Mouse (Mus musculus) megakaryocyte, adult 5-6 weeks (primary cell): ENCODE measurements around the gene Tspan11. TPM values are rescaled to one million over a fixed set of nuclear protein-coding genes. Genes with fewer than 3 reads are reported as not detected.

Source experiments
- ATAC-seq: 2 replicates; pipeline ENCODE4 v1.8.0; 2016; ENCODE audit warnings: mild to moderate bottlenecking, inconsistent platforms; ENCODE audit not compliant: poor library complexity, severe bottlenecking
- total RNA-seq, 2 experiments: library from RNA; stranded (forward) in 1 of 2; stranded (reverse) in 1 of 2; fragments of 153-499, 151-499 nt in 1 of 2; fragments of 221-1000, 200-1000 nt in 1 of 2; gene quantifications; 2 replicates each; pipeline versions ENCODE4 v1.2.3 to v1.2.4; 2015 to 2017

Gene Tspan11
- total RNA-seq, 2 experiments from 2014 or later: not detected

DNA sequence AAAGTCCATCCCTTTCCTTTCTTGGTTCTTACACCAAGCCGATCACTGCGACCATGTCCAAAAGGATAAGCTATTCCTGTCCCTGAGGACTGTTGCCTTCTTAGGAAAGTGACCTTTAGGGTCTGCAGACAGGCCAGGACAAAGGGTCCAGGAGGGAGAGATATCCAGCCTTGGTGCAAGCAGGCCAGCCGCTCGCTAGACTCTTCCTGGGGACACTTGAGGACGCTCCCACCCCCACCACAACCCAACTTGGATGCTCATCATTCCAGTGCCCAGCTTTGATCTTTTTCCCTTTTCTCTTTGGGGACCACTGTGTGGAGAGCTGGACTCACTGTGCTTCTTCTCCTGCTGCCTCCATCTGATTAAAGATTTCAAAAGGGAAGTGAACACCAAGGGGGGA lies 41.3 kb downstream of the Tspan11 start:
- no peak for ATAC-seq

DNA sequence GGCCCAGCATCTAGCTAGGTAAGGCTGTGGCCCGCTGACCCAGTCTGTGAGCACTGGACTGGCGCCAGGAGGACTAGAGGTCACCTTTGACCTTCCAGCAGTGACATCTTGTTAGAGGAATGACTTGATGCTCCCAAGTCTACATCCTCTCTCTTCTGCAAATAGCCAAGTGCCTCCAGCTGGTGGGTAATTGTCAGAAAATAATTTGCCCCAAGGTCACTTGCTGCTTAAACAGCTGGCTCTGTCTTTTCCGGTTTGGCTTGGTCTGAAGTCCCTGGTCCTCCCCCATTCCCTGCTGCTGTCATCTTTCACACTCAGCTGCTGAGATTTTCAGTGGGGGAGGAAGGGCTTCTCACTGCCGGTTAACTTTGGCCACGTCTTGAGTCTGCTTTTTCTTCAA lies 45.3 kb downstream of the Tspan11 start:
- no peak for ATAC-seq

DNA sequence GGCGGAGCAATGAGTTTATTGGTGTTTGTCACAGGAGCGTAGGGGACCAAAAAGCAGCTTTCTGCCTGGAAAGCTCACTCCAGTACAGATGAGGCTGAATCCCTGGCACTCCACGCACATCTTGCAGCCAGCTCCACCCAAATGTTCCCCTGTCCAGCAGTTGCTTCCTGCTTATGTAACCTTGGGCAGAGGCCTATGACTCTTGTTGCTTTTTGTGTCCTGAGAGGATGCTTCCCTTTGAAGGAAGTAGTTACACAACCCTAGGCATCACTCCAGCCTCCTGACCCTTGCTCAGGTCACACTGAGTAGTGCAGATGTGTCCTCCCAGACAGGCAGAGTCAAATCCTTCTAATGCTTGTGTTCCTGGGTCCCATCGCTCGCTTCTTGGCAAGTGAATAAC lies 46.5 kb downstream of the Tspan11 start:
- no peak for ATAC-seq

DNA sequence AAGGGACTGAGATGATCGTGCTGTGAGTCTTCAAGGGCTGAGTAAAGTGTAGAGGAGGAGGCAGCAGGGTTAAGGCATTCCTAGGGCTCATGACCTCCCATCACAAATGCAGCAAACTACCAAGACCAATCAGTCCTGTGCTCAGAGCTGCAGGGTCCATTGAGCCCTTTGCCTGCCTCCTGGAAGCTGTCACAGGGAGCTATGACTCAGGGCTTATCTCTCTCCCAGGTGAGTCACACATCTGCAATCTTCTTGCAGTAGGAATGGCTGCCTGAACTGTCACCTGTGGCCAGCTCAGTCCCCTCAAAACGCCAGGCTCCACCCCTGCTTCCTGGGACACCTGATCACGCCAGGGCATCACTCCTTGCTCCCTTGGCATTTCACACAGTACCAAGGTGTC lies 47.7 kb downstream of the Tspan11 start:
- no peak for ATAC-seq

DNA sequence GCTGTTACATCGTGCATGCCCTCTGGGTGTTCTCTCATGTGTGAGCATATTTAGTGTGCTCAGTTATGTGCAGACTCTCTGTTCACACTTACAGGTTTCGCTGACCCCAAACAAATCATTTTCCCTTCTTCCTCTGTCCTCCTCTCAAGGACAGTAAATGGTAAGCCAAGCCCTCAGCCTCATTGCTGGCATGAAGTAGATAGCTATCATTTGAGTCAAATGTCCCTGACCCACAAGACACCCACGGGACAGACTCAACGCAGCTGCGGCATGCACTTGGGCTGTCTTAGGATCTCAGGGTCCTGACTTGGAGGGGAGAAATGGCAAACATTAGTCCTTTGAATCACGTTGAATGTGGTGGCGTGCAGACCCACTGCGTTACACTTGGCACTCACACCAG lies 55.0 kb downstream of the Tspan11 start:
- no peak for ATAC-seq

DNA sequence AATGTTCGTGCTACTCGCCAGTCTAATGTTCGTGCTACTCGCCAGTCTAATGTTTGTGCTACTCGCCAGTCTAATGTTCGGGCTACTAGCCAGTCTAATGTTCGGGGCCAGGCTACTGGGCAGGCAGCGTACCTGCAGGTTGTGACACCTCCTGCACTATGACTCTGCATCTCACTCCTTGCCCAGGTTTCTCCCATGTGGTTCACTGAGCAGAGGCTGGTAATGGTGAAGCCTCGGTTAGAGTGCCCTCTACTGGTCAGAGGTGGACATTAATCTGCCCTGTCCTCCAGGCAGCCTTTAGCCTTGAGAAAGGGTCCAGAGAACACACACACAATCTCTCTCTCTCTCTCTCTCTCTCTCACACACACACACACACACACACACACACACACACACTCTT lies 58.3 kb downstream of the Tspan11 start:
- ATAC-seq: peak; percentile 67

DNA sequence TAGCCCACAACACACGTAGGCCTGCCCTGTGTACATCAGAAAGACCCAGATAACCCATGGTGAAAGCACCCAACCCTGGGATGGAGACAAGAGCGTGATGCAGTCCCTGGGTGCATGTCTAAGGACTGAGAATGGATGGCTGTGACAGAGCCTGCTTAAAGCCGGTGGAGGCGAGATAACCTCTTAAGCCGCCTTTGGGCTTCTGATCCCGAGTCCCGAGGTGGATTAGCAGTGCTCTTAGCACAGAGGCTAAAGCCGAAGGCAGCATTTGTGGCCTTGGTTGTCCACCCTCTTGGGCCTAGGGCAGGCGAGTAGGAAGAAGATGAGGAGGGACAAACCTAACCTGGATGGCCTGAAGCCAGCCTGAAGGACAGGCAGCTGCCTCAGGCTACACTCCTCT lies 61.3 kb downstream of the Tspan11 start:
- no peak for ATAC-seq

DNA sequence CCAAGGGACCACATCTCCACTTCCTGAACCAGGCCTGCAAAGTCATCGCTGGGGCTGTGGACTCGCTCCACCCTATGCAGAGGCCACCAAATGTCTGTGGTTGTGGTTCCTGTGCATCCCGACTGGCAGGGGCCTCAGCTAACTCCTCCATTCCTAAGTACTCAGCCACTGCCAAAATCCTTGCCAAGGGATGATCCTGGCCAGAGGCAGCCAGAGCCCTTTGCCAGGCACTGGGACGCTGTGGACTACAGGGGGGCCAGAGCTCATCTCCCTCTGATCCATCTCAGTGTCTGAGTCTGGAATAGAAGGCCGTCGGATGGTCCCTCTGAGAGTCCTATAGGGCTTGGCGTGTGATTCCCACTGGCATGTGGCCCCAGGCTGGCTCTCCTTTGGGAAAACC lies 62.5 kb downstream of the Tspan11 start:
- ATAC-seq: no peak

DNA sequence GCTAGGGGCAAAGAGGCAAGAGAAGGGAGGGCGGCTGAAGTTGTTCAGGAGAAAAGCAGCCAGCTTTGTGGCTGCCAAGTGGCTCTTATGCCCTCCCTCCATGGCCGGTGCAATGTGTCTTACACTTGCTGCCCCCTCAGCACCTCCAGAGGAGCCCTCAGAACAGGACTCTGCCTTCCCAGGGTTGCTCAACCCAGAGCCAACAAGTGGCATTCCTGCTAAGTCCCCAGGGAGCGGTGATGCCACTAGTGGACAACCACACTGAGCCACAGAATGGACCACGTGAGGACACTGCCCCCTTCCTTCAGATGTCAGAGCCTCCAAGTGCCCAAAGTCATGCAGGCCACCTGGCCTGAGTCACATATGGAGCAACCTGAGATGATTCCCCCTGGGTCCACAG lies 65.7 kb downstream of the Tspan11 start:
- ATAC-seq: no peak

DNA sequence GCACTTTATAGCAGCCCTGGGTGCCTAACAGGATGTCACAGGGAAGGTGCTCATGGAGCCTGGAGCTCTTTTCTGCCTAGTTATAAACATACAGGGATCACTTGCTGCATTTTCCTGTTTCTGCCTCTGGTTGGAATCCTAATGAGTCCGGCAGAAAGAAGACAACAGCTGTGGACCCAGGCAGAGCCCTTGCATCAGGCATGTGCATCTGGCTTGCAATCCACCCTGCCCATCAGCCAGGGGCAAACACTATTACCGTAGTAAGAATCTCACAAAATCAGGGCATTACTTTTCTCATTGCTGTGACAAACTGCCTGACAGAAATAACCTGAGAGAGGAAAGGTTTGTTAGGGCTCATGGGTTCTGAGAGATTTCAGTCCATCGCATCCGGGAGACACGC lies 68.8 kb downstream of the Tspan11 start:
- ATAC-seq: no peak

DNA sequence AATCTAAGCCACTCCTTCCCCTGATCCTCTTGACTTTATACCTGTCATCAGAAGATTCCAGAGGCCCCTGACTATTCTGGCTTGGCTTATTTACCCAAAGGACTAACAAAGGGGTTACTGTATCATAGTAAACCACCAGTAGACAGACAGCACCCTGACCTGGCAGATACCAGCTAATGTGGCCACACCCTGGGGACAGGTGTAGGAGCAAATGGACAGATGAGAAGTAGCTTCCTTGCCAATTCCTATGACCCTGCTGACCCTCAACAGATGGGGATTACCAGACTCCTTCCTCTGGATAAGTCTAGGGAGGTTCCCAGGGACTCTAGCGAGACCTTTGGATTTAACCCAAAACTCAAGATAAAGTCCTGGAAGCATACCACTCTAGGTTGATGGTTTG lies 72.8 kb downstream of the Tspan11 start:
- no peak for ATAC-seq

DNA sequence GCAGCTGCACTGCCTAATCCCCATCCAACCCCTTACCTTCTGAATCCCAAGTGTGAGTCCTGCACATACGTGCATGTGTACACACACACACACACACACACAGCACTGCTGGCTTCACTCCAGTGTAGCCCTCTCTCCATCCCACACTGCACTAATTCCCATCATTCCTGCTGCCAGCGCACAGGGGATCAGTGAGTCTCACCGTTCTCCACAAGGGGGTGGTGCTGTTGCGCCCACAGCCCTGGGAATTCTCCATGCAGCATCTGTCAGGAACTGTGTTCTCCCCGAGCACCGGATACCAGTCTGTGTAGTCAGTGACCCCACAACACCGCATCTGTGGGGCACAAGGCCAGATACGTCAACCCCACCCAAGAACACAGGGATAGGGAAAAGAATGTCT lies 78.1 kb downstream of the Tspan11 start:
- ATAC-seq: no peak

DNA sequence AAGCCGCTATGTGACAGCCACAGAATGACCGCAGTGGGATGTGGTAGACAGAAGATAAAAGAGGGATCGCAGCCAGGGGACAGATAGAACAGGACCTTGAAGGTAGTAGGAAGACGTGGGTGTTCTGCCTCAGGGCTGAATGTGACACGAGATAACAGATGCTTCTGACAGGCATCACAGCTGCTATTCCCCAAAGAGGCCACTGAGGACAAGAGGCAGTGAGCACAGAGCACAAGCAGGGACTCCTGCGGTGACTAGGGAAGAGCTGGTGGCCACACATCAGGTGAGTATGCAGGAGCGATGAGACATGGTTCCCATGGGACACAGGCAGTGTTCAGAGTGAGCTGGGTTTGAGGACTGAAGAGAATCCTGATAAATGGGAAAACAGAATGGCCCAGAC lies 82.3 kb downstream of the Tspan11 start:
- ATAC-seq: 0 out of 2 replicates have a peak, but pooled peaks have one; percentile 6

DNA sequence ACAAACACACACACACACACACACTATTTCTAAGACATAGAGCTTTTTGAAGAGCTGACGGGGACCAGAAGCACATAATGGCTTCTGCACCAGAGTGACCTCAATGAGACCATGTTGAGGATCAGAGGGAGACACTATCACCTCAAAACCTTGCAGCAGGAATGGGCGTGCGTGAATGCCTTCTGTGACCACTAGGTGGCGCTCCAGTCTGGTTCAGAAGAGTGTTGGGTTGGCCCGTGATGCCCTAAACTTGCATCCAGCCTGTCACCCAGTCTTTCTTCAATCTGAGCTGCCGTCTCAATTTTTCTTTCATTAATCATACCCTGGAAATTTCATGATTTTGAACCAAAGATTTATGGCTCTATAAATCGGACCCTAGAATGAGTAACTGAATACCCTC lies 82.7 kb downstream of the Tspan11 start:
- ATAC-seq: peak; percentile 62

DNA sequence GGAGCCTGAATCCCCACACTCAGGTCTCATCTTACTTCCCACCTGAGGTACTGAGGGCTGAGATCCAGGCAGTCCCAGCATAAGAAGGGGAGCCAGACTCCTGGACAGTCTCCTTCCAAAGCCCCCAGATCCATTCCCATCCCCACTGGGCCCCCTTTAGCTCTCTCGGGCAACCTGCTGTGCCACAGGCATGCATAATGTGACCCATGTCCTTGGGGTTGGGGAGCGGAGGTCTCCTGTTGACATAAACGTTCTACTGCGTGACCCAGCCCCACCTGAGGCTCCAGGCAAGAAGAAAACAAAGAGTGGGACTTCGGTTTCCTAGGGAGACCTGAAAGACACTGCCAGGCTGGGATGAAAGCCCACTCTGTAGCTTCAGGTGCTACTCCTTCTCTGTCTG lies 83.5 kb downstream of the Tspan11 start:
- no peak for ATAC-seq

DNA sequence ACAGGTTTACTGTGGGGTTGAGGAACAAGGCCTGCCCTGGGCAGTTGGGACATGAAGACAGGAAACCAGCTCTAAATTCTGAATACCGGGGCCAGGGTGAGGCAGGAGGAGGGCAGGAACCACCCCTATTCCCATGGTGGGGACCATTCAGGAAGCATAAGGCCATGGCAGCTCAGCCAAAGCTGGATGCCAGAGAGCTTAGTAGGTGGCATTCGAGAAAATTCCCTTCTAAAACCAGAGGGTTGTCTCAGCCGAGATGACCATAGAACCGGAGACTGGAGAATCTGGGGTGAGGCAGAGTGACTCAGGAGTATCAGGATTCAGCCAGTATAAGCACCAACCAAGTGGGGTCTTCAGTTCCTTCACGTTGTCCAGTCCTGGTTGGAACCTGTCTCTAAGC lies 84.5 kb downstream of the Tspan11 start:
- ATAC-seq: no peak

DNA sequence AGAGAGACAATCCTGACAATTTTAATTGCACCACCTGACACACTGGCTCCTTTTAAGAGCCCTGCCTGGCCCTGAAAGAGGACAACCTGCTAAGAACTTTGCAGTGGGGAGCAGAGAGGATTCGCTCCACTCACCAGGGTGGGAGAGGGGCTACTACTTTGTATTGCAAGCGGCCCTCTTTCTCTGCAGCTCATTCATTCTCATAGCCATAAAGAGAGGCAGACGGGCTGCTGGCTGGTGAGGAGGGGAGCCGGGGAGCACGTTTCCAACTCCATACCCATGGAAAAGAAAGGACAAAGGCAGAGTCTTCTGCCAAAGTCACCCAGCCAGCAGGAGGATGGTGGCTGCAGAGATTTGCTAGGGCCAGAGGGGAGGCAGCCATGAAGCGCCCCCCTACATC lies 86.2 kb downstream of the Tspan11 start:
- no peak for ATAC-seq

DNA sequence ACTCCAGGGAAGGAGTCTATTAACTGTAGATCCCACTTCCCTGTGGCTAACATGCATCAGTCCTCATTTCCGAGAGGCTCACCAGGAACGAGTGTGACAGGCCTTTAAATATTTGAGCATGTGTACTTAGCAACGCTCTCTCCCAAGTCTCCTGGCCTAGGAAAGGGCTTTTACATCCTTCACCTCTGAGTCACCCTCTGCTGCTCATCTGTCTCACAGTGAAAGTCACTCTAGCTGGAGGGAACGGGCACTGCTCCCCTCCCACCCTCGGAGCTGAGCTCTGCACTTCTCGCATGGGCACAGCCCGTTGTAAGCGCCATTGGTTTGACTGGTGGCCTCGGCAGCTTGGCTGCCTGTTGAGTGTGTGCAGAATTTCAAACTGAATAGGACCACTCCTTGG lies 86.6 kb downstream of the Tspan11 start:
- no peak for ATAC-seq

DNA sequence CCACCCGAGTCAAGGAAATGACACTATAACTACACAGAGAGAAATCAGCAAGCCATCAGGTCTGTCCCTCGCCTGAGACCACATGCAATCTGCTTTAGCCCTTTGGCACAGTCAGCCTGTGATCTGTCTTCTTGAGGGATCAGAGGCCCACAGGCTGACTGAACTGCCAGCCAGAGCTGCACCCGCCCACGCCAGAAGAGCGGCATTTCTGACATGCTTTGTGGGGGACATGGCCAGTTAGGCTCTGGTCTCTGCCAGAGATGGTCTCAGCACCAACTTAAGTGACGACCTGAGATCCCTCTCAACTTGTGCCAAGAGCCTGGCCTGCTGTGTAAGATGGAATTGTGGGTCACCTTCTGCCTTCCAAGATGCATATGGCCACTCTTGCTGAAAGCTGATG lies 89.3 kb downstream of the Tspan11 start:
- ATAC-seq: no peak

DNA sequence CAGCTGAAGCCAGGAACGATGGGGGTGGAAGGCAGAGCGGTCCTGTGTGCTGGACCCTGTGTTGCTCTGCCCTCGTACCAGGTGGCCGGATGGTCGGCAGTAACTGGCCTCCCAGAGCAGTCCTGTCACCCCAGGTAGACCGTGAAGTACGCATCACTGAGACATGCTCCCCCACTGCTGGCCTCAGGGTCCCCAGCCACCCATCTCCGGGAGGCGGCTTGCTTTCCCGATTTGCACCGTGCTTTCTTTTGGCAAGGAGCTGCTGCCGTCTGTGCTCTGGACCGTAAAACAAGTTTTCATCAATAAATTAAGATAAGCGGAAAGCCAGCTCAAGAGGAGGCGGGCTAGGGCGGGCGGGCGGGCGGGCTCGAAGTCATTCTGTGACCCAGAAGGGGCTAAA lies 91.6 kb downstream of the Tspan11 start:
- no peak for ATAC-seq

DNA sequence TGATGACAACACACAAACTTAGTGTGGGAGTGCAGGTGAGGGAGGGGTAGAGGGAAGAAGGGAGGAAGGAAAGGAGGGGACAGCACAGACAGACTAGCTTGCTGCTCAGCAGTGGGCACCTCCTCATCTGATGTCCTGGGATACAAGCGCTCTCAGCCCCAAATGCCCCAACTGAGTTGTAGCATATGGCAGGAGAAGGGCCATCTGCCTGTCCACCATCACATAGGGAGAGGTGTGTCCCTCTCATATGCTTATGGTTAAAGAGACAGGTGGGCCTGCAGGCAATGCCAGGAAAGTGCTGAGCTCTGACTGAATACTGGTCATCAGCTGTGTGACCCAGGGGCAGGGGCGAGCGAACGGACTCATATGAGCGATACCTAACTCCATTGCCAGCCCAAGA lies 92.4 kb downstream of the Tspan11 start:
- ATAC-seq: no peak

DNA sequence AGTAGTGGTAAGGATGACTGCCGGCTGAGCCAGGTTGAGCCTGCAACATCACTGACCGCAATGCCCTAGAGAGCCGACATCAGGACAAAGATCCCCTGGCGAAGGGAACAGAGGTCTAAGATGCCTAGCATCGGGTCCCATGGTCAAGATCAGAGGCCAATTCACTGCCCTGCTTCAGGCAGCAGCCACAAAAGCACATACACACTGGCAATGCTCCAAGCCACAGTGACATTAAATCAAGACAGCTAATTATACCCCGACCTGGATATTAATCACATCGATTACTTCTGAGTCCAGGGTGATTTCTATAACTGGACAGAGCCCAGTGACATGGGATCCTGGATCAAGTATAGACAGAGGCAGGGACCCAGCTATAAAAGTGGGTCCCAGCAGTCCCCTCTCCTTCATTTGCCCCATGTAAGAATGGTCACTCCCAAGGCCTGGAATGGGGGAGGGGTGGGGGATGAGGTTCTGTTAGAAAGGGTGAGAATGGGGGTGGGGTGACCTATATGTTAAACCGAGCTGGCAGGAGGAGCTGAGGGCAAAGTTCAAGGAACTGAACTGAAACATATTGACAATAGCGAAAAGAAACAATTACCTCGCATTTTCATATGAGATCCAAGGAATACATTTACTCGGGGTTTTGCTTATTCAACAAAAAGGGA lies 93.1 kb downstream of the Tspan11 start:
- ATAC-seq: no peak

DNA sequence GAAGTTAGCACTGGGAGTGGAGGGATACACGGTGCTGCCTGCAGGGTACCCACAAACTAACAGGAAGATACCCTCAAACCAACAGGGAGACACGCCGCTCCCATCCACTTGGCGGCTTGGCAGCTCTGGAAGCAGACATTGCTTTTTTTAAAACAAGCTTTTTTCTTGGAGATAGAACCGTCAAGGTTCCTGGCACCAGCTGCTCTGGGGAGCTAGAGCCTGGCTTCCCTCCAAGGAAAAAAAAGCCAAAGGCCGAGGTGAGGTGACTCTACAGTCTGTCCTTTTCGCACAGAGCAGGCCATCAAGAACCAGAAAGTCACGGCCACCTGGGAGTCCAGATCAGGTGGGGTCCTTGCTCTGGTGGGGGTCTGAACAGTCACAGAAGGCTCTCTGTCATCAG lies 93.8 kb downstream of the Tspan11 start:
- no peak for ATAC-seq
